Mouse (Mus musculus): ENCODE data around the gene Myo3b.

DNA sequence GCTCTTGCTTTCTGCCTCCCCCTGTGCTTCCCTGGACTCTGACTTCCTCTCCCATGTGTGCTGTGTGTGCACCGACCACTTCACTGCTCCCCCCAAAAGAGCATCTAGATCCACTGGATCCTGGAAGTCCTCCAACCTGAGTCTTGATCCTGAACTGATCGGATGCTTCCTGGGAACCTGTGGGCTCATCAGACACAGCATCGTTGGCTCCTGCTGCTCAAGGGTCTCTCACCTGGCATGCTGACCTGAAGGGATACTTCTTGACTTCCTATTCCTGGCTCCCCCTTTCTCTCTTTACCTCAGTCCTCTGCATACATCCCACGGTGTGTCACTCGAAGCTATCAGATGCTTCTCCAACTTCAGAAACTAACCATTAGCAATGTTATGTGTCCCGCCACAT lies 26.2 kb downstream of the Myo3b start:
- no peak for TF ChIP-seq POLR2A (IDR thresholded peaks at IDR 0.05; ENCODE audit: borderline replicate concordance, extremely low read depth, insufficient read depth, insufficient read length, poor library complexity, severe bottlenecking)
- no peak for TF ChIP-seq CTCF (IDR thresholded peaks at IDR 0.05; ENCODE audit: borderline replicate concordance, extremely low read depth, insufficient read depth, insufficient read length)
